Mouse (Mus musculus) left cerebral cortex, postnatal 36 days (tissue): ENCODE measurements around the gene Clec12a. TPM values are rescaled to one million over a fixed set of nuclear protein-coding genes. Genes with fewer than 3 reads are reported as not detected.

Experiments used
- total RNA-seq, 2 experiments: library from RNA; stranded (reverse); gene quantifications; 2 replicates each; pipeline ENCODE4 v1.2.3; 2021

Gene Clec12a
- total RNA-seq, 2 experiments from 2014 or later, result 0.25 TPM; not detected in 1

Other genes with a start within 250 kb of the Clec12a start
- gene Clec2e, start 241.8 kb upstream of the Clec12a start, total RNA-seq, result not detected
- gene Clec2d, start 162.1 kb upstream of the Clec12a start, total RNA-seq, result 1 to 10 TPM; 6.4 to 8.4 TPM
- not detected for gene Cd69, start 67.3 kb upstream of the Clec12a start, total RNA-seq
- not detected for gene 4922502D21Rik, start 10.9 kb upstream of the Clec12a start, total RNA-seq
- gene Clec12b, start 43.2 kb downstream of the Clec12a start, total RNA-seq, result not detected
- gene Clec1b, start 54.6 kb downstream of the Clec12a start, total RNA-seq, result under 1 TPM in 1 of 2 experiments, not detected in 1; 0.59 TPM
- gene Clec9a, start 66.2 kb downstream of the Clec12a start, total RNA-seq, result not detected
- gene Clec1a, start 109.3 kb downstream of the Clec12a start, total RNA-seq, result 1 to 10 TPM in 1 of 2 experiments, under 1 TPM in 1; 0.52 to 1.1 TPM
- not detected for gene Olr1, start 164.5 kb downstream of the Clec12a start, total RNA-seq
- gene Tmem52b, start 169.9 kb downstream of the Clec12a start, total RNA-seq, result not detected
- gene Gabarapl1, start 190.5 kb downstream of the Clec12a start, total RNA-seq, result 100 to 1,000 TPM; 655 to 787 TPM
- gene Klre1, start 235.2 kb downstream of the Clec12a start, total RNA-seq, result not detected
- 1 to 10 TPM in 1 of 2 experiments, not detected in 1; 1.1 TPM for gene Klrd1, start 249.1 kb downstream of the Clec12a start, total RNA-seq